Mouse (Mus musculus): ENCODE measurements at regions not wholly inside any gene's neighbourhood (a gene's known extent, or its start where the extent isn't known, plus 50 kb on each side); places are given as distances from the start of the nearest gene placed in this dataset.

DNA sequence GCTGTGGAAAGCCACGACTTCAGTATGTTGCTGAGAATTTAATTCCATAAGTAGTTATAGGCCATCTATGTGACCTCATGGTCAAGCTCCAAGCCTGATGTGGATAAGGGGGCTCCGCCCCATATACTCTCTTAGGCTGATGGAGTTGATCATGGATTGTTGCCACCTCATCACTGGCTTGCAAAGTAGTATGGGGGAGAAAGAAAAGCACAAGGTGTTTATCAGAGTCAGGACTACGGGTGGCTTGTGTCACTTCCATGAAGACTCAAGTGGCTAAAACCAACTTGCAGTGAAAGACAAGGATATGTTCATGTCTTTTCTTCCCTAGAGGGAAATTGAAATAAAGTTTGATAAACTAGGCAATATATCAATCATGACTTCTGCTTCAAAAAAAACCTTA, 102.9 kb upstream of the Fut8 start:
- no peaks in the 10 kb centered on the region for H3K9me3 ChIP-seq (replicated peaks)
- no peak overlapping the region for H3K4me2 ChIP-seq (replicated peaks)
- no peak for ATAC-seq (ENCODE audit: insufficient number of reproducible peaks, low FRiP score, low TSS enrichment, low read depth)
- H3K27ac ChIP-seq (replicated peaks) = no peak overlapping the region
- no peak overlapping the region for H3K9ac ChIP-seq
- no peak overlapping the region for H3K4me3 ChIP-seq (replicated peaks)
- H3K36me3 ChIP-seq = no peaks in the 10 kb centered on the region
- H3K27me3 ChIP-seq = no peaks in the 10 kb centered on the region
- 81% methylated on average over 3 of the region's 3 CpGs for WGBS
- no peaks in the 10 kb centered on the region for H3K4me1 ChIP-seq

DNA sequence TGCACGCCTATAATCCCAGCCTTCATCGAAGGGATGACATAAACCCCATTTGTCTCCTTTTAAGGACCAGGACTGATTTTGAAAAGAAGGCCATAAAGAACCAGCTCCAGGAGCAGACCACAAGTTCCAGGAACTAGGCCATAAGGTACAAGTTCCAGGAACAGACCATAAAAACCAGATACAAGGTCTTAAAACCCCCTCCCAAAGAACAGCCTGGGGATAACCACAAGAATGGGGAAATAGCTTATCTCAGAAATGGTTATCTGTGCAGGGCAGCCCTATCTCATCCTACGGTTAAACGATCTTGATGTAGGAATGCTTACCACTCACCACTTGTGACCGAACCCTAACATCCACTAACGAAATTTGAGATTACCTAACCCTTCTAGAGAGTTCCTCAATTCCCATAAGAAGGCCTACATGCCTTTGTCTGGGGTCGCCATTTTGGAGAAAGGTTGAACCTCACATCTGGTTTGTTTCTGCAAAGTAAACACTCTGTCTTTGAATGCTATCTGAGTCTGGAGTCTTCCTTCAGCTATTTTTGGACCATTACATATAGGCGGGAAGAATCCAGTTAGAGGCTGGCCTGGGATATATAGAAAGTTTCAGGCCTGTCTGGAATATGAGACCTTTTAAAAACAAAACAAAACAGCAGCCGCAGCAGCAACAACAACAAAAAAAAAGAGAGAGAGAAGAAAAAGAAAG, 103.5 kb upstream of the Fut8 start:
- no peaks in the 10 kb centered on the region for H3K9me3 ChIP-seq (replicated peaks)
- no peak overlapping the region for H3K4me2 ChIP-seq (replicated peaks)
- H3K4me1 ChIP-seq = no peaks in the 10 kb centered on the region
- H3K4me3 ChIP-seq (replicated peaks) = no peak overlapping the region
- H3K9ac ChIP-seq = no peak overlapping the region
- no peaks in the 10 kb centered on the region for H3K36me3 ChIP-seq
- 57% methylated on average over 9 of the region's 9 CpGs for WGBS
- no peaks in the 10 kb centered on the region for H3K27me3 ChIP-seq
- H3K27ac ChIP-seq (replicated peaks) = no peak overlapping the region
- ATAC-seq (ENCODE audit: insufficient number of reproducible peaks, low FRiP score, low TSS enrichment, low read depth) = no peak

DNA sequence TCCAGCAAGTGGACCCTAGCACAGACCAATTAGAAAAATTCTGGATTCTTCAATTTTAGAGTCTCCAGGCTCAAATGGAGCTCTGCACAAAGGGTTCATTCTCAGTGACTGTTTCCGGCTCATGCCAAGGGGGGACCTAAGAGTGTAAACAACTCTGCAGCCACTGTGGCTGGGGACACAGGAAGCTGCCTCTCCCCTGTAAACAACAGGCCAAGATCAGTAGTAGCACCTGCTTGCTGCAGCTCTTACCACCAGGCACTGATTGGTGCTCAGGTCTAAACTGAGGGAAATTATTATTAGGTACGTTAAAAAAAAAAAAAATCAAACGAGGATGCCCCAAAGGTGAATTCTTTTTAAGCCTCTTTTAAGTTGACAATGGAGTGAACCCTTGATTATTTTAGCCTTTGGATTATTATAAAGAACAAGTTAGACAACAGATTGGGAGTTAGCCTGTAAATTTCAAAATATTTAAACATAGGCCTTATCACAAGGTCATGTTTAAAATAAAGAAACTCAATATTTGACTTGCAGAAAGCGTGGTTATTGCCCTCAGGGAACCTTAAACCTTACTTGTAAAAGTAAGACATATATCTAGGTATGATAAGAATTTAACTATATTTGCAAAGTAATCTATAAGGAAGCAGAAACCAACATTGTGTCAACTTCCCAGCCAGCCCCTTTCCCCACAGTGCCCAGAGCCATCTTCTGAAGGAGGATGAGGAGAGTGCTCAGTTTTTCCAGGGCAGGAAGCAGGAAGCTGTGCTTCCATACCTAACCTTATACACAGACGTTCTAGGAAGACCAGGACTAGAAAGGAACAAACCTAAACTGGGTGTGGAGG, 104.2 kb upstream of the Fut8 start:
- Histone ChIP-seq H3K9ac (no peak overlapping the region), H3K9me3 (replicated peaks) (no peaks in the 10 kb centered on the region), H3K4me2 (replicated peaks) (no peak overlapping the region), H3K27me3 (no peaks in the 10 kb centered on the region), H3K36me3 (no peaks in the 10 kb centered on the region), H3K27ac (replicated peaks) (no peak overlapping the region), H3K4me3 (replicated peaks) (no peak overlapping the region), H3K4me1 (no peaks in the 10 kb centered on the region)
- 68% methylated on average over 5 of the region's 5 CpGs for whole genome bisulfite sequencing
- no peak for ATAC-seq (ENCODE audit: insufficient number of reproducible peaks, low FRiP score, low TSS enrichment, low read depth)

DNA sequence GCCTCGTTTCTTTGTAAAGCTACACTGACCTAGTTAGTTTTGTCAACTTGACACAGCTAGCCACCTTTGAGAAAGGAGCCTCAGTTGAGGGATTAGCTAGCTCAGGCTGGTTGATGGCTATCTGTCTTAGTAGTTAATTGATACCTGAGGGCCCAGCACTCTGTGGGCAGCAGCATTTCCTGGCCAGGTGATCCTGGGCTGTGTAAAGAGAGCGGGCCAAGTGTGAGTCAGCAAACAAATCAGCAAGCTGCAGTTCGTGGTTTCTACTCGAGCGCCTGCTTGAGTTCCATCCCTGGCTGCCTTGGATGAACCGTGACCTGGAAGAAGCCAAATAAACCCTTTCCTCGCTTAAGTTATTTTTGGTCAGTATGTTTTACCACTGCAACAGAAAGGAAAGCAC, 106.6 kb upstream of the Fut8 start:
- Histone ChIP-seq H3K27ac (replicated peaks) (no peak overlapping the region), H3K9me3 (replicated peaks) (no peaks in the 10 kb centered on the region), H3K4me2 (replicated peaks) (no peak overlapping the region), H3K4me3 (replicated peaks) (no peak overlapping the region), H3K4me1 (no peaks in the 10 kb centered on the region), H3K27me3 (no peaks in the 10 kb centered on the region), H3K36me3 (no peaks in the 10 kb centered on the region), H3K9ac (no peak overlapping the region)
- 38% methylated on average over 7 of the region's 7 CpGs for WGBS
- ATAC-seq (ENCODE audit: insufficient number of reproducible peaks, low FRiP score, low TSS enrichment, low read depth) = no peak

DNA sequence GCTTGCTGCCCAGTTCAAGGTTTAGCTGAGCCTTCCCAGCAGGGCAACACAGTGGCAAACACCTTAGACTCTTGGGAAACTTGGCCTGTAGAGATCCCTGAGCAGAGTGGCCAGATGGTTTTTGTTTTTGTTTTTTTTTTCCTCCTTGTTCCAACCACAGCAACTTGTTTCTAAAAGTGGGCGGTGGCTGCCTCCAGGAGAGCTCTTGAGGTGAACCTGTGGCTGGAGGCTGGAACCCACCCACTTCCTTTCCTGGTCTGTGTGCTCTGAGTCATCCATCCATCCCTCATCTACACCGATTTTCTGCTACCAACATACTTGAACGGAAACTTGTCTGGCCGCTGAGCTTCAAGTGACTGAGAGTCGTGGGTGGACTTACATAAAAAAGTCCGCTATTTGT, 107.4 kb upstream of the Fut8 start:
- no peak for ATAC-seq (ENCODE audit: insufficient number of reproducible peaks, low FRiP score, low TSS enrichment, low read depth)
- no peak overlapping the region for H3K27ac ChIP-seq (replicated peaks)
- no peaks in the 10 kb centered on the region for H3K4me1 ChIP-seq
- 56% methylated on average over 6 of the region's 6 CpGs for WGBS
- H3K27me3 ChIP-seq = no peaks in the 10 kb centered on the region
- H3K9me3 ChIP-seq (replicated peaks) = no peaks in the 10 kb centered on the region
- H3K36me3 ChIP-seq = no peaks in the 10 kb centered on the region
- no peak overlapping the region for H3K4me2 ChIP-seq (replicated peaks)
- H3K9ac ChIP-seq = no peak overlapping the region
- no peak overlapping the region for H3K4me3 ChIP-seq (replicated peaks)

DNA sequence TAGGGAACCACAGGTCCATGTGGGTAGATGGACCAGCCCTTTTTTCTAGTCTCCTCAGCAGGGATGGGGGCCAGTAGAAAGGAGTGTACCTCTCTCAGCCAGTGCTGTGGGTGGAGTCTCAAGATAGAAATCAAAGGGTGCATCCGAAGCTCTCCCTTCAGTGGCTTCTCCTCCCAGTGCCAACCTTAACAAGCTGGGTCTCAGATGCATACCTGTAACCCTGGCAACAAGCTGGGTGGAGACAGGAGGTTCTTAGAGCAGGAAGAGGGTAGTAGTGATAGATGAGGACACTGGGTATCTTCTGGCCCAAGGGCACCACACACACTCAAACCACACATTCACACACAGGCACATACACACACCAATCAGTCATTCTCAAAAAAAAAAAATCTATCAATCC, 113.7 kb upstream of the Fut8 start:
- H3K27me3 ChIP-seq = no peaks in the 10 kb centered on the region
- H3K9me3 ChIP-seq (replicated peaks) = no peaks in the 10 kb centered on the region
- H3K36me3 ChIP-seq = no peaks in the 10 kb centered on the region
- WGBS = 46% methylated on average over 1 of the region's 1 CpGs
- ATAC-seq (ENCODE audit: insufficient number of reproducible peaks, low FRiP score, low TSS enrichment, low read depth) = no peak
- H3K4me3 ChIP-seq (replicated peaks) = no peak overlapping the region
- no peak overlapping the region for H3K9ac ChIP-seq
- no peak overlapping the region for H3K27ac ChIP-seq (replicated peaks)
- no peaks in the 10 kb centered on the region for H3K4me1 ChIP-seq
- H3K4me2 ChIP-seq (replicated peaks) = no peak overlapping the region

DNA sequence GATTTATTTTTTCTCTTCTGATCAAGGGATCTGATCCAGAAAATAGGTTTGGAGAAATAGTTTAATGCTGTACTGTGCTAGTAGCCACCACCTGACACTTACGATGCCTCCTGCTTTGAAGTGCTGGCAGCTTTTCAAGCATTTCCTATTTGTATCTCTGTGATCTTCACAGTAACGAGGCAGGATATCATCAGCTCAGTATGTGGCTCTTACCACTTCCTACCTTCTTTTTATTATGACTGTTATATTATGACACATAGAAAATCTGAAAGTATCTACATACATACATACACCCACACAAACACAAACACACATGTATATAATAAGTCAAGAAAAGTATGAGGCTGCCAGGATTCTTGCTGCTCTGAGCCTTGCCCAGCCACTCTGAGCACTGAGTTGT, 124.4 kb upstream of the Fut8 start:
- Histone ChIP-seq H3K4me3 (replicated peaks) (no peak overlapping the region), H3K36me3 (no peaks in the 10 kb centered on the region), H3K9ac (no peak overlapping the region), H3K9me3 (replicated peaks) (no peaks in the 10 kb centered on the region), H3K4me2 (replicated peaks) (no peak overlapping the region), H3K4me1 (no peaks in the 10 kb centered on the region), H3K27ac (replicated peaks) (no peak overlapping the region), H3K27me3 (no peaks in the 10 kb centered on the region)
- WGBS = 68% methylated on average over 2 of the region's 2 CpGs
- ATAC-seq (ENCODE audit: insufficient number of reproducible peaks, low FRiP score, low TSS enrichment, low read depth) = no peak

DNA sequence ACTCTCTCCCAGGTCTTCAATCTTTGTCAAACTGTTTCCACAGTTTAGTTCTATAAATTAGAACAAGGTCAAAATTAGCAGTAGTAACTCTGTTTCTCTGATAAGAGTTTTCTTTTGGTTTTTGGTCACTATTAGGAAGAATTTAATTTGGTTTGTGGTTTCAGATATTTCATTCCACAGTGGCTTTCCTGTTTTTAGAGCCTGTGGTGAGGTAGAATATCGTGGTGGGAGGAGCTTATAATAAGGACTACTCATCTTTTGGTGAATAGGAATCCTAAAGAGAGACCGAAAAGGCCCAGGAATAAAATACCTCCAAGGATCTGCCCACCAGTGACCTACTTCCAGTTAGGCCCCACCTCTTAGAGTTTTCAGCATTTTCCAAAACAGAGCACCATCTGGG, 125.8 kb upstream of the Fut8 start:
- Histone ChIP-seq H3K4me1 (no peaks in the 10 kb centered on the region), H3K4me3 (replicated peaks) (no peak overlapping the region), H3K27me3 (no peaks in the 10 kb centered on the region), H3K9ac (no peak overlapping the region), H3K36me3 (no peaks in the 10 kb centered on the region), H3K27ac (replicated peaks) (no peak overlapping the region), H3K4me2 (replicated peaks) (no peak overlapping the region), H3K9me3 (replicated peaks) (no peaks in the 10 kb centered on the region)
- ATAC-seq (ENCODE audit: insufficient number of reproducible peaks, low FRiP score, low TSS enrichment, low read depth) = no peak
- WGBS = 75% methylated on average over 2 of the region's 2 CpGs

DNA sequence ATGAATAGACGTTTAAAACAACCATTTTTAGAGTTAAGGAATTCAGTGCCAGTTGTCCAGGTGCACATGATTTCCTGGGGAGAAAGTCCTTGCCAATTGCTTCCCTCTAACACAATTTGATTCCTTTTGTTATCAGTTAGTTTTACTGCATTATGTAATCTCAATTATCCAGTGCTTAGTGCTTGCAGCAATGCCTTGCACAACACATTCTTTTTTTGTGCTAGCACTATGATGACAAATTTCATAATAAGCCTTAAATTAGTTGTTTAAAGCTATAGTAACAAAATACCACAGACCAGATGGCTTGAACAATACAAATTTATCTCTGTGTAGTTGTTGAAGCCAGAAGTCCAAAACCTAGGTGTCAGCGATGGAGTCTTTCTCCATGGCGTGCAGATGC, 130.7 kb upstream of the Fut8 start:
- 66% methylated on average over 3 of the region's 3 CpGs for WGBS
- ATAC-seq (ENCODE audit: insufficient number of reproducible peaks, low FRiP score, low TSS enrichment, low read depth) = no peak
- Histone ChIP-seq H3K9me3 (replicated peaks) (no peaks in the 10 kb centered on the region), H3K27me3 (no peaks in the 10 kb centered on the region), H3K27ac (replicated peaks) (no peak overlapping the region), H3K4me2 (replicated peaks) (no peak overlapping the region), H3K36me3 (no peaks in the 10 kb centered on the region), H3K9ac (no peak overlapping the region), H3K4me1 (no peaks in the 10 kb centered on the region), H3K4me3 (replicated peaks) (no peak overlapping the region)

DNA sequence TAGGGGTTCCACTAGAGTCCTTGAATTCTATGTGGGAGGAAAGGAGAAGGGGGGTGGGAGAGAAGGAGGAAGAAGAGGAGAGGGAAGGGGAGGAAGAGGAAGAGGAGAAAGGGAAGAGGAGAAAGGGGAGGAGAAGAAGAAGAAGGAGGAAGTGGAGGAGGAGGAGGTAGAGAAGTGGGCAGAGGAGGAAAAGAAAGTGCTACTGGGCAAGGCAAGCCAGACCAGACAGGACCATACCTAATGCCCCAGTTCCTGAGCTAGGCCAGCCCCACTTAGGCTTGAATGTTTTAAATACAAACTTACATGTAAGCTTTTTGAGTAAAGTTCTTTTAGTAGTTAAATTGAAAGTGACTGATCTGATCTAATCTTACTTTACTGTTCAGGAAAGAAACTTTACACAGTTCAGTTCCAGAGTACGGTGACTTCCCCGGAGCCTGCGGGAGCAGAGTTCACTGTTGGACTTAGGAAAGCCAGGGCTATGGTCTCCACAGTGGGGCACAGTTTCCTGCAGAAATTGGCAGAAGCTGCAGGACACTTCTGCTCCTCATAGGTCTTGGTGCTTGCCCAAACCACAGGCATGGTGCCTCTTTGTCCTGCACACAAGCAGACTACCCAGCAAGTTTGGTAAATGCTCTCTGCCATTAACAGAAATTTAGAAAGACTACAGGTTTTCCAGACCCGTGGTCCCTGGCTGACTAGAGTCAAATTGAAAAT, 131.9 kb upstream of the Fut8 start:
- 74% methylated on average over 4 of the region's 4 CpGs for WGBS

DNA sequence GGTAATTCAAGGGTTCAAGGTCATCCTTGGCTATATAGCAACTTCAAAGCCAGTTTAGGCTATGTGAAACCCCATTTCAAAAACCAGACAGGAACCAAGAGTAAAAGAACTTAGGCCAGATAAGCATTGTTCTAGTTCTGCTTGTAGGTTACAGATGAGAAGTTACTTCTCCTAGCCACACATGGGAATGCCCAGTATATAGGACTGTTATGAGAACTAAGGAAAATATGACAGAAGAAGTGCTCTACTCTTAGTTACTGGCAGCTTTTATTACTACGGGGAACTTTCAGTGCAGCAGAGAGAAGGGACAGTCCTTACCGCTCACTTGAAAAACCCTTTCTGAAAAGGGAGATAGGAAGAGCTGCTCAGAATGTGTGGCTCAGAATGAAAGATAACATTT, 137.4 kb upstream of the Fut8 start:
- no peak overlapping the region for H3K27ac ChIP-seq (replicated peaks)
- H3K4me3 ChIP-seq (replicated peaks) = no peak overlapping the region
- WGBS = 100% methylated on average over 2 of the region's 2 CpGs
- no peak for ATAC-seq (ENCODE audit: insufficient number of reproducible peaks, low FRiP score, low TSS enrichment, low read depth)
- H3K4me1 ChIP-seq = no peaks in the 10 kb centered on the region
- no peak overlapping the region for H3K9ac ChIP-seq
- H3K4me2 ChIP-seq (replicated peaks) = no peak overlapping the region
- no peaks in the 10 kb centered on the region for H3K27me3 ChIP-seq
- no peaks in the 10 kb centered on the region for H3K36me3 ChIP-seq
- H3K9me3 ChIP-seq (replicated peaks) = no peaks in the 10 kb centered on the region

More for the DNA sequence above, 131.9 kb upstream of the Fut8 start:
- H3K9ac ChIP-seq = no peak overlapping the region
- H3K4me2 ChIP-seq (replicated peaks) = no peak overlapping the region
- H3K4me3 ChIP-seq (replicated peaks) = no peak overlapping the region
- H3K27me3 ChIP-seq = no peaks in the 10 kb centered on the region
- H3K36me3 ChIP-seq = no peaks in the 10 kb centered on the region
- H3K27ac ChIP-seq (replicated peaks) = no peak overlapping the region
- H3K4me1 ChIP-seq = no peaks in the 10 kb centered on the region
- no peaks in the 10 kb centered on the region for H3K9me3 ChIP-seq (replicated peaks)
- no peak for ATAC-seq (ENCODE audit: insufficient number of reproducible peaks, low FRiP score, low TSS enrichment, low read depth)

All from embryonic facial prominence, embryonic 15.5 days (tissue).